Mouse (Mus musculus) yolk sac, embryonic 10.5 days (tissue): Measurements from ENCODE around the gene Phgdh.
A peak's percentile ranks its signal among the peaks of the same experiment; 100 is the strongest.

Experiments used
- DNase-seq: peaks from one replicate; pipeline ENCODE4 v3.0.0-alpha.2; 2017; ENCODE audit warnings: low spot score

Phgdh gene

DNA sequence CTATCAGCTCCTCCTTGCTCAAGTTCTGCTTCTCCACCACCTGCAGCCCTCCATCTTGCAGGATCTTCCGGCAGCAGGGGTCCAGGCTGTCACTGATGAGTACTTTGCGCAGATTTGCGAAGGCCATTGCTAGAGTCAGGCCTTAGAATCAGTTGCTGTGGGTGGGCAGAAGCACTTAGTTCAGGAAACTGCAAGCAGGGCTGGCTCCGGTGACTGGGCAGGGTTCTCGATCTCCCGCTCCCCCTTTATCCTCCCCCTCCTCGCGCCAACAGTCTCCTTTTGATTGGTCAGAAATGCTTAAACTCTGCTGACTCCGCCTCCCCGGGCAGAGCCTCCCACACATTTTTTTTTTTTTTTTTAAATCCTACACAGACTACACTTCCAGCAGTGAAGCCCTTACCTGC, at the start of gene Phgdh:
Gene Phgdh, minus strand, starts transcription at position 285 of the 404 bp plus-strand sequence.
- DNase-seq, result peak; percentile 93

GRCm38 (mm10) chr3:98389305-98389704, 49.5 kb upstream of the Phgdh start:
- DNase-seq, result no peak

GRCm38 (mm10) chr3:98387756-98388155, 48.0 kb upstream of the Phgdh start:
- DNase-seq, result no peak

DNA sequence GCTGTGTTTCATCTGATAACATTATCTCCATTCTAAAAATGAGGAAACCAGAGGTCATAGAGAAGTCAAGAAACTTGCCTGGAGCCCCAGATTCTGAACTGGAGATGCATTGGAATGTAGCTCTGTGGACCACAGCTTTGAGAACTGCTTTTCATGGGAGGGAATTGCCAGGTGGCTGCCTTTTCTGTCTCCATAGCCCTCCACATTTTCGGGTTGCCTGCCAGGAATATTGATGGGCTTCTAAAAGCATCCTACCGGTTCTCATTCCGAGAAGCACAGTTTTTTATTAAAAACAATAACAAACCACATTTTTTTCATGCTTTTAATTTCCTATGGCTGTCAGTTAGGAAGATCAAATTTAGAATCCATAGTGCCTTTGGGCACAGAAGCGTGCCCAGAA, 47.3 kb upstream of the Phgdh start:
- DNase-seq, result no peak

- DNase-seq, result no peak
Measured at GRCm38 (mm10) chr3:98383024-98383790, 43.4 kb upstream of the Phgdh start.

- peak; percentile 79 for DNase-seq
Measured at GRCm38 (mm10) chr3:98382246-98382939, 42.6 kb upstream of the Phgdh start, which contains the start of gene Zfp697. Zfp697 (plus strand) TSS chr3:98382461.

DNA sequence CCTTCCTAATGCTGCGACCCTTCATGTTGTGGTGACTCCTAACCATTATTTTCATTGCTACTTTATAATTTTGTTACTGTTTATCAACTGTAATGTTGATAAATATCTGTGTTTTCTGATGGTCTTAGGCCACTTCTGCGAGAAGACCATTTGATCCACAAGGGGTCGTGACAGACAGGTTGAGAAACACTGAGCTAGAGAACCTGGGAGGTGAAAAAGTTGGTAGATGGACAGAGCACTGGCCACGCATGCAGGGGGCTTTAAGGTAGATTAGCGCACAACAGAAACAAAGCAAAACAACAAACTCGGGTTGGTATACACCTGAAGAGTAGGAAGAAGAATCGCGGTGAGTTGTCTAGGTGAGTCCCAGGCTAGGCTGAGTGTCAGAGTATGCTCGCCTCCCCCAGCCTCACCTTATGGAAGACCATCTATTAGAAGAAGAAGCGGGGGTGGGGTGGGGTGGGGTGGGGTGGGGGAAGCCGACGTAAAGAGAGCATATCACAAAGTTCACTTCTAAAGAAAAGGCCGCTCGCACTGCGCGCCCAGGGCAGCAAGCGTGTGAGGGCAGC, 42.0 kb upstream of the Phgdh start:
- DNase-seq, result no peak

- peak; percentile 66 for DNase-seq
Measured at GRCm38 (mm10) chr3:98379236-98379635, 39.4 kb upstream of the Phgdh start.

DNA sequence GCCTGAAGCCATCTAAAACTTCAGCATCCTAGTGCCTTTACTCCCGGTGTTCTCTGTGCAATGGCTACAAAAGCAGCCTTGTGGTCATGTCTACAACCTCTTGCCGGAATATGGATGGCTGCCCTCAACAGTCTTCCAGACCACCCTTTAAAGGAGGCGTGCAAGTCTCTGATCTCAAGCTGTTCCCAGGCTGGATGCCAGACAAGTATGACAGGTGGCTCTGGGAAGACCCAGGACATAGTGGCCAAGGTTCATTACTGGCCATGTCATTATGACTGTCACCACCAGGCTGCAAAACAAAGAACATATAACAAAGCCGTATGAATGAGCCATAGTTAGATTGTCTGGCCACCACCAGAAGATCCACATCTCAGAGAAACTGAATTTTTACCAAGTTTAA, 38.5 kb upstream of the Phgdh start:
- no peak for DNase-seq

DNA sequence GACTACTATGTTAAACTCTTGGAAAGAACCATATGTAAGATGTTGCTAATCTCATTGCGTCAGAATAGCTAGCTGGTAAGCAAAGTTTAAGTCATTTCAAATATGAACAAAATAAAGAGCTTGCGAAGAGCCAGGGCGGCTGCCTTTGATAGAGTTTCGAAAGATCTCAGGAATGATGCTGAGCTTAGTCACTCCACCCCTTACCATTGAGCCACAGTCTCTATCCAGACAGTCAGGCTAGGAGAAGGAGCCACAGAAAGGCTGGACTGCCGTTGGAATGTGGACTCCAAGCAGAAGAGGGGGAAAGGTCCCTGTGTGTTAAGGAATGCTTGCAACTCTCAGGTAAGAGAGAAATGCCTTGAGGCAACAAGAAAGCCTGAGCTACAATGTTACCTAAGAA, 35.2 kb upstream of the Phgdh start:
- peak; percentile 79 for DNase-seq

GRCm38 (mm10) chr3:98374062-98374719, 34.4 kb upstream of the Phgdh start:
- no peak for DNase-seq

DNA sequence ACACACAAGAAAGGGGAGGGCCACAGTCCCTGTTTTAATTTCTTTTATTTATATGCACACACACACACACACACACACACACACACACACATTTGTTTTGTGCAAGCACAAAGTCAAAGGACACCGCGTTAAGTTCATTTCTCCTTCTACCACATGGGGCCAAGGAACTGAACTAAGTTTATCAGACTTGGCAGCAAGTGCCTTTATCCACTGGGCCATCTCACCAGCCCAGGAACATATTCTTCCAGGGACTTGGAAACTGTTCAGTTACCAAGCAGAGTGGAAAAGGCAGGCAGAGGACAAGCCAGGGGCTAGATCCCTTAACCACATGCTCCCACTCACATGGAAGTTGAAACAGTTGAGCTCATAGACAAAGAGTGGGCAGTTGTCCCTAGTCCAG, 29.0 kb upstream of the Phgdh start:
- DNase-seq, result no peak

- DNase-seq, result no peak
Measured at GRCm38 (mm10) chr3:98368283-98368682, 28.5 kb upstream of the Phgdh start.

GRCm38 (mm10) chr3:98366823-98367222, 27.0 kb upstream of the Phgdh start:
- DNase-seq, result no peak

DNA sequence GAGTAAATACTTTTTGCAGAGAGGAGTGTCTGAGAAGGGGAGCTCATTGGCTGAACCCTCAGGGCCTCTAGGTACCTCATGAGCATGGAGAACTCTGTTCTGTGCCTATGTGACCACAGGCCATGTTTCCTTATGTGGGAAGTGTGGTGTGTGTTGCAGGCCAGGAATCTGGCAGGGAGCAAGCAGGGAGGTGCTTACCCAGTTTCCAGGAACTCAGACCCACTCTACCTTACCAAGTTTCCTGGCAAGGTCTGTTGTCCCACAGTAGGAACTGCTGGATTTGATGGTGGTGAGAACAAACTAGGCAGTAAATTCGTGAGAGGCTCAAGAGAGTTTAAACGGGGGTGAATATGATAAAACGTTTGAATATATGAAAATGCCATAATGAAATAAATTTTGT, 26.3 kb upstream of the Phgdh start:
- no peak for DNase-seq

- DNase-seq, result no peak
Measured at GRCm38 (mm10) chr3:98362753-98363152, 23.0 kb upstream of the Phgdh start.

DNA sequence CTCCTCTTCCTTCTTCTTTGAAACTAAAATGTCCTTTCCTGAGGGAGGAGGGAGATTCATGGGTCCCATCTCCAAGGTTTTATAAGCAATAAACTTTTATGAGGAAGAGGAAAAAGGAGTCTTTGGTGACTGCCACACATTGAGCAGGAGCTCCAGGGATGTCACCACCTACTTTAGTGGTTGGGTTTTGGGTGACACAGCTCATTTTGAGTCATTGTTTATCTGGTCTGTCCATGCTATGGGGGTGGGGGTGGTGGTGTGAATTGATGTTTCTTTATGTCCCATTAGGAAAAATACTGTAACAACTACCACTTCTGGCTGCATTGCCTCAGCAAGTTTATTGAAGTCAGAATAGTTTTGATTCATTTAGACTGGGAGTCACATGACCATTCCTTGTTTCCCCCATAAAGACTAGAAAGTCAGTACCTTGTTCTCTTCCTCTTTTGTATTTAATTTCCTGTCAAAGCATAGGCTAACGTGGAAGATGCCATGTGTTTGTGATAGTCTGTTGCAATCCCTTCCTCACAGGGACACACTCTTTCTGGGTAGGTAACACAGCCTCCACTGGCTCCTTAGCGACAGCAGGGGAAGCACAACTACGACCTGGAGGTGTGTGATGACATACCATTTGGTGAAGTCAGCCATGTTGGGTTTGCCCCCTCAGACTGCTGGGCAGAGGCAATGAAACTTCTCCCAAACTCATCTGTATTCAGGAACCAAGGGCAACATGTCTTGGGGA, 17.0 kb upstream of the Phgdh start:
- no peak for DNase-seq

DNA sequence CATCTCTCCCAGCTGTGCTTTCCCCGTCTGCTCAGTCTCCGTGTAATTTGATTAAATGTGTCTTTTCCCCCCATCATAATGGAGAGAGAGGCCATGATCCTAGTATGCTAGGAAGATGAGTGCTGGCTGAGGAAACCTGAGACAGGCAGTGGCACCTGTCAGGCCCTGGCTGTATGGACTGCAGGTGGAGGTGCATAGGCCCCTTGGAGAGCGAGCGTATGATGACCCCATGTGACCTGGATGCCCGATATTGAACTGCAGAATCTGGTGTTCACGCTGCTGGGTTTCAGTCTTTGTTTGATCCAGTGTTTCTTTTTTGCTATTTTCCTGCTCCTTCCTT, 16.2 kb upstream of the Phgdh start:
- no peak for DNase-seq

DNA sequence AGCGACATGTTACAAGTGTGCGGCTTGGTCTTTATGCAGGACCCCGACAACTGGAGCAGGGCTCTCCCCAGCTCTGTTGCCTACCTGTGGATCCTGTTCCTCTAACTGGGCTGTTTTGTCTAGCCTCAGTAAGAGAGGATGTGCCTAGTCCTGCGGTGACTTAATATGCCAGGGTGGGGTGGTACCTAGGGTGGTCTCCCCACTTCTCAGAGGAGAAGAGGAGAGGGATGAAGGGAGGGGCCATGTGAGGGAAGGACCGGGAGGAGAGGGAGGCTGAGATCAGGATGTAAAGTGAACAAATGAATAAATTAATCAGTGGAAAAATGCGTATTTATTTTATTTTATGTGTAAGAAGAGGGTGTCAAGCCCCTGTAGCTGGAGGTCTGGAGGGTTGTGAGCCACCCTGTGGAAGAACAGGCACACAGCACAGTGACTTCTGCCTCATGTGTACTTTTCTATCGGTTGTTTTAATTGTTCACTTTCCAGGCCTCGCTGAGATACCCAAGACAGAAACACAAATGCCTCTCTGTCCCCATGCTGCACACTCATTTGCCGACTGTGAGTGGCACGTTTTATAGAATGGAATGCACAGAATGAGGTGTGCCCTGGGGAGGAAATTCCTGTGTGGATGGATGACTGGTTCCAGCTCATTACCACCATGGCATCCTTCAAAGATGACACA, 15.7 kb upstream of the Phgdh start:
- no peak for DNase-seq

DNA sequence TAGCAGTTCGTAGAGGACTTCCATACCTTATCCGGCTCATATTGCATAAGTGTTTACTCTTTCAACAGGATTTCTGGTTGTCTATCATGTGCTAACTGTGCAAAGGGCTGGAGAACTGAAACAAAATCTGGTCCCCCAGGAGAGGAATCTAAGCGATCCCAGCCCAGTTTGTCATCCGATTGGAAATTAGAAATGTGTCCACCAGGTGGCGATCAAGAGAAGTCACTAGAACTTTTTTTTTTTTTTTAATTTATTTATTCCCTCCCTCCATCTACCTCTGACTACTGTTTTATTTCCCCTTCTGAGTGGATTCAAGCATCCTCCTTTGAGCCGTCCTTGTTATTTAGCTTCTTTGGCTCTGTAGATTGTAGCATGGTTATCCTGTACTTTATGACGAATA, 14.1 kb upstream of the Phgdh start:
- DNase-seq, result no peak

DNA sequence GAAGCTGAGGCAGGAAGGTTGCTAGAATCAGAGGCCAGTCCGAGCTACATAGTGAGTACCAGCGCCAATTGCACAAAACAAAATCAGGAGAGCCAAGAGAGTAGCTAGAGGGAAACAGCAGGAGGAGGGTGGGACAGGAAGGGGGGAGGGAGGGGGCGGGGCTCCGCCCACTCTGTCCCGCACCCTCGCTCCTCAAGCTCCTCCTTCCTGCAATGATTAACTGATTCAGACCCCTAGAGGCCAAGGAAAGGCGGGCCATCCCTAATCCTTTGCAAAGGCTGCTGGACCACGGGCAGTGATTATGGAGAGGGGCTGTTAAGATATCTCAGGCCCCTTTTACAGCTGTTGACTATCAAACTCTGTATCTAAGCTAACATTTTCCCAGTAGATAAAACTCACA, 8.9 kb upstream of the Phgdh start:
- peak; percentile 80 for DNase-seq

DNA sequence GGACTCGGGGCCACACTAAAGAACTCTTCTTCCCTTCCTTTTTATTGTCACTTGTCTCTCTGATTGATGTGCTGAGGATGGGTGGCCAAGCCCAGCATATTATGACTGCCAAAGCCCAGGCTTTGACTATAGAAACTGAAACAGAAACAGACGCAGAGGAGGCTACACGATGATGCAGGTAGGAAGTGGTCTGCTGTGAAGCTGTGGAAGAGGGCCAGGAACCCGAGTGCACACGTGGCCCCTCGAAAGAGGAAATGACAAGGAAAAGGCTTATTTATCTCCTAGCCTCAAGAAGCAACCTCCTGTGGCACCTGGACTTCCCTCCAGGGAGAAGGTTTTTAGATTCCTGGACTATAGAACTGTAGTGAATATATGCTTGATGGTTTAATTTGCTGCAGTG, 8.3 kb upstream of the Phgdh start:
- no peak for DNase-seq
